8 mouse cellular contexts compared by ENCODE assay signal in genomic region chr4:109117596-109118326, GRCm38 (mm10).
A peak's percentile ranks its signal among the peaks of the same experiment; 100 is the strongest.
DNase-seq lines count a peak whose midpoint lies in the region; ATAC-seq lines count a peak whose summit lies in the region.

No protein-coding gene starts in this region.

- peak overlapping the region; percentile 70 for H3K4me2 ChIP-seq in forebrain, embryonic 14.5 days (ENCODE audit: low read length)
- peak overlapping the region; percentile 79 for H3K4me2 ChIP-seq in neural tube, embryonic 15.5 days

- H3K9me3 ChIP-seq in forebrain, embryonic 14.5 days (replicated peaks; ENCODE audit: control insufficient read depth, low read length) = no peaks in the 10 kb centered on the region
- H3K9me3 ChIP-seq in neural tube, embryonic 15.5 days (replicated peaks) = no peaks in the 10 kb centered on the region

- no peaks in the 10 kb centered on the region for H3K27me3 ChIP-seq in forebrain, embryonic 14.5 days (replicated peaks; ENCODE audit: control insufficient read depth, insufficient read depth, low read length)
- H3K27me3 ChIP-seq in neural tube, embryonic 15.5 days (replicated peaks) = no peaks in the 10 kb centered on the region

- peaks cover 9% of the 10 kb centered on the region; the same call in 1 of the 2 replicates for H3K4me1 ChIP-seq in forebrain, embryonic 14.5 days (ENCODE audit: control insufficient read depth, insufficient read depth, low read length)
- H3K4me1 ChIP-seq in neural tube, embryonic 15.5 days = peaks cover 28% of the 10 kb centered on the region

- peak overlapping the region; percentile 14; the same call in 1 of the 2 replicates for H3K27ac ChIP-seq in forebrain, embryonic 14.5 days (ENCODE audit: low read depth, low read length)
- peak overlapping the region; percentile 75 for H3K27ac ChIP-seq in neural tube, embryonic 15.5 days (replicated peaks)

- no peaks in the 10 kb centered on the region for H3K36me3 ChIP-seq in forebrain, embryonic 14.5 days (ENCODE audit: control insufficient read depth, insufficient read depth, low read length)
- H3K36me3 ChIP-seq in neural tube, embryonic 15.5 days = no peaks in the 10 kb centered on the region

- intact Hi-C loops in heart, postnatal 14 days (cut with DNase I) = no loop called here

- peak; percentile 92 for DNase-seq in ES-CJ7 (ENCODE audit: low read depth, low spot score)
- peak; percentile 96 for DNase-seq in cerebellum, adult 11 months
- peak; percentile 87 for DNase-seq in forebrain, embryonic 14.5 days (ENCODE audit: low spot score)
- DNase-seq in heart, postnatal 14 days = peak; percentile 93 to 95
- DNase-seq in layer of hippocampus, adult 11-12 months (ENCODE audit: low spot score) = peak; percentile 80
- DNase-seq in lung, adult 18-20 months = peak; percentile 96 to 97
- DNase-seq in testis, postnatal 14 days (ENCODE audit: low spot score) = peak; percentile 96

- peak overlapping the region; percentile 53 for H3K9ac ChIP-seq in forebrain, embryonic 14.5 days (ENCODE audit: low read length)
- peak overlapping the region; percentile 51 for H3K9ac ChIP-seq in neural tube, embryonic 15.5 days (replicated peaks)

- peak overlapping the region; percentile 32 for H3K4me3 ChIP-seq in forebrain, embryonic 14.5 days (ENCODE audit: low read depth, low read length)
- H3K4me3 ChIP-seq in neural tube, embryonic 15.5 days (replicated peaks) = peak overlapping the region; percentile 49

- under 1% methylated on average over 35 of the region's 46 CpGs for WGBS in forebrain, embryonic 14.5 days
- WGBS in neural tube, embryonic 15.5 days = under 1% methylated on average over 39 of the region's 46 CpGs

- ATAC-seq in forebrain, embryonic 14.5 days = peak; percentile 98
- ATAC-seq in neural tube, embryonic 15.5 days (ENCODE audit: low FRiP score) = peak; percentile 98

Comparison
In these comparisons a context has a peak if more than half of its experiments do, and no peak if none do; other contexts are left out.
1. Peak in every context shown above with its lines: DNase-seq, ATAC-seq, H3K4me3 ChIP-seq and H3K27ac ChIP-seq.